Mouse (Mus musculus) CH12.LX (cell line): Measurements from ENCODE around the gene Rhbdl2. TPM values are rescaled to one million over a fixed set of nuclear protein-coding genes. Genes with fewer than 3 reads are reported as not detected.

Experiments used
- DNase-seq: peaks from one replicate; pipeline ENCODE4 v3.0.0-alpha.2; 2013; ENCODE audit errors: extremely low read depth
- H3K27ac ChIP-seq: 2 replicates; pipeline ENCODE4 v1.5.1; 2012; ENCODE audit warnings: low read depth, mild to moderate bottlenecking, control low read depth, moderate library complexity; ENCODE audit not compliant: insufficient read depth
- H3K27me3 ChIP-seq: replicated peaks from 2 replicates; pipeline ENCODE3; 2012; ENCODE audit warnings: inconsistent platforms
- H3K36me3 ChIP-seq, 2 experiments: replicated peaks in 1 of 2; 2 replicates each; pipeline versions ENCODE3 to v1.6.1; 2012; ENCODE audit warnings: inconsistent platforms in 1 of 2, low read length in 1 of 2, mild to moderate bottlenecking in 1 of 2, mixed read lengths in 1 of 2, moderate library complexity in 1 of 2; ENCODE audit not compliant: control insufficient read depth in 1 of 2, insufficient read depth in 1 of 2
- H3K4me1 ChIP-seq, 2 experiments: 2 replicates each; pipeline ENCODE4 v1.6.1; 2012; ENCODE audit warnings: inconsistent platforms in 1 of 2, moderate library complexity in 1 of 2; ENCODE audit not compliant: insufficient read depth in 2 of 2, control insufficient read depth in 1 of 2
- H3K4me2 ChIP-seq: 2 replicates; pipeline ENCODE4 v1.6.1; 2012; ENCODE audit warnings: low read depth, mild to moderate bottlenecking, control low read depth; ENCODE audit not compliant: poor library complexity, insufficient read depth, severe bottlenecking
- H3K4me3 ChIP-seq, 3 experiments: fragments of 150-350 bp in 1 of 3; sonication (generic) in 1 of 3; replicated peaks in 1 of 3; 2 replicates each; pipeline versions ENCODE3 to v1.5.1; 2011 to 2012; ENCODE audit warnings: low read depth in 2 of 3, low read length in 2 of 3, mild to moderate bottlenecking in 2 of 3, moderate library complexity in 2 of 3, control low read depth in 1 of 3, improper control_type of control experiment in 1 of 3, inconsistent platforms in 1 of 3, mixed read lengths in 1 of 3; ENCODE audit not compliant: poor library complexity in 1 of 3
- H3K79me2 ChIP-seq: replicated peaks from 2 replicates; pipeline ENCODE4 v1.6.1; 2012; ENCODE audit warnings: mild to moderate bottlenecking, moderate library complexity; ENCODE audit not compliant: control insufficient read depth, poor library complexity, insufficient read depth, severe bottlenecking; ENCODE audit errors: extremely low read depth
- H3K9ac ChIP-seq: 2 replicates; pipeline ENCODE4 v1.6.1; 2012; ENCODE audit warnings: low read depth, mild to moderate bottlenecking, control low read depth, moderate library complexity; ENCODE audit not compliant: insufficient read depth
- H3K9me3 ChIP-seq: replicated peaks from 2 replicates; pipeline ENCODE3; 2012; ENCODE audit warnings: low read length, inconsistent platforms, mixed read lengths
- BHLHE40 ChIP-seq: IDR thresholded peaks from 2 replicates; pipeline ENCODE4 v1.6.1; 2011; ENCODE audit warnings: mild to moderate bottlenecking, low read depth, low read length, improper control_type of control experiment
- CHD1 ChIP-seq: IDR thresholded peaks from 2 replicates; pipeline ENCODE4 v1.6.1; 2012; ENCODE audit warnings: low read depth, low read length, improper control_type of control experiment, inconsistent platforms
- CHD2 ChIP-seq: IDR thresholded peaks from 2 replicates; pipeline ENCODE4 v1.6.1; 2011; ENCODE audit warnings: low read length, improper control_type of control experiment
- CTCF ChIP-seq, 2 experiments: IDR thresholded peaks in 1 of 2; conservative IDR thresholded peaks in 1 of 2; 2 replicates each; pipeline ENCODE4 v1.5.1; 2011 to 2012; ENCODE audit warnings: low read depth in 2 of 2, low read length in 2 of 2, improper control_type of control experiment in 1 of 2, inconsistent platforms in 1 of 2, mild to moderate bottlenecking in 1 of 2, moderate library complexity in 1 of 2
- ELF1 ChIP-seq: IDR thresholded peaks from 2 replicates; pipeline ENCODE4 v1.6.1; 2014; ENCODE audit warnings: low read depth, mild to moderate bottlenecking, inconsistent platforms, low read length, improper control_type of control experiment
- EP300 ChIP-seq: IDR thresholded peaks from 2 replicates; pipeline ENCODE4 v1.6.1; 2011; ENCODE audit warnings: low read length, improper control_type of control experiment
- ETS1 ChIP-seq: conservative IDR thresholded peaks from 2 replicates; pipeline ENCODE4 v1.6.1; 2012; ENCODE audit warnings: low read depth, mild to moderate bottlenecking, inconsistent platforms, low read length, improper control_type of control experiment, moderate library complexity
- GABPA ChIP-seq: IDR thresholded peaks from 2 replicates; pipeline ENCODE4 v1.6.1; 2012; ENCODE audit warnings: low read depth, low read length, improper control_type of control experiment, inconsistent platforms; ENCODE audit not compliant: insufficient replicate concordance
- IRF4 ChIP-seq: IDR thresholded peaks from 2 replicates; pipeline ENCODE4 v1.6.1; 2014; ENCODE audit warnings: low read depth, mild to moderate bottlenecking, inconsistent platforms, low read length, improper control_type of control experiment
- JUN ChIP-seq: IDR thresholded peaks from 2 replicates; pipeline ENCODE4 v1.6.1; 2011; ENCODE audit warnings: low read depth, mild to moderate bottlenecking, low read length, improper control_type of control experiment, moderate library complexity; ENCODE audit not compliant: insufficient read depth
- JUND ChIP-seq: conservative IDR thresholded peaks from 2 replicates; pipeline ENCODE4 v1.6.1; 2011; ENCODE audit warnings: low read depth, low read length, improper control_type of control experiment
- KAT2A ChIP-seq: IDR thresholded peaks from 2 replicates; pipeline ENCODE4 v1.6.1; 2012; ENCODE audit warnings: low read length, improper control_type of control experiment, inconsistent platforms; ENCODE audit not compliant: insufficient replicate concordance
- MAFK ChIP-seq: IDR thresholded peaks from 2 replicates; pipeline ENCODE4 v1.6.1; 2011; ENCODE audit warnings: low read length, improper control_type of control experiment; ENCODE audit not compliant: insufficient replicate concordance
- MAX ChIP-seq: IDR thresholded peaks from 2 replicates; pipeline ENCODE4 v1.6.1; 2011; ENCODE audit warnings: low read length, improper control_type of control experiment
- MEF2A ChIP-seq: IDR thresholded peaks from 2 replicates; pipeline ENCODE4 v1.6.1; 2014; ENCODE audit warnings: low read depth, mild to moderate bottlenecking, inconsistent platforms, low read length, improper control_type of control experiment, borderline replicate concordance
- MXI1 ChIP-seq: IDR thresholded peaks from 2 replicates; pipeline ENCODE4 v1.6.1; 2011; ENCODE audit warnings: mild to moderate bottlenecking, low read depth, low read length, improper control_type of control experiment
- MYC ChIP-seq: IDR thresholded peaks from 2 replicates; pipeline ENCODE4 v1.6.1; 2011; ENCODE audit warnings: low read depth, mild to moderate bottlenecking, improper control_type of control experiment, low read length
- NRF1 ChIP-seq: IDR thresholded peaks from 2 replicates; pipeline ENCODE4 v1.6.1; 2014; ENCODE audit warnings: low read depth, mild to moderate bottlenecking, inconsistent platforms, low read length, improper control_type of control experiment, moderate library complexity
- POLR2A ChIP-seq: IDR thresholded peaks from 2 replicates; pipeline ENCODE4 v1.6.1; 2011; ENCODE audit warnings: low read depth, mild to moderate bottlenecking, improper control_type of control experiment, low read length
- POLR2AphosphoS2 ChIP-seq: IDR thresholded peaks from 2 replicates; pipeline ENCODE4 v1.6.1; 2011; ENCODE audit warnings: low read depth, low read length, improper control_type of control experiment
- RAD21 ChIP-seq: IDR thresholded peaks from 2 replicates; pipeline ENCODE4 v1.6.1; 2011; ENCODE audit warnings: low read depth, mild to moderate bottlenecking, low read length, improper control_type of control experiment, moderate library complexity
- RCOR1 ChIP-seq: conservative IDR thresholded peaks from 2 replicates; pipeline ENCODE4 v1.6.1; 2012; ENCODE audit warnings: low read depth, mild to moderate bottlenecking, inconsistent platforms, low read length, improper control_type of control experiment
- SIN3A ChIP-seq: IDR thresholded peaks from 2 replicates; pipeline ENCODE4 v1.6.1; 2012; ENCODE audit warnings: low read length, improper control_type of control experiment, inconsistent platforms
- TCF12 ChIP-seq: IDR thresholded peaks from 2 replicates; pipeline ENCODE4 v1.6.1; 2014; ENCODE audit warnings: low read depth, mild to moderate bottlenecking, inconsistent platforms, low read length, improper control_type of control experiment
- UBTF ChIP-seq: IDR thresholded peaks from 2 replicates; pipeline ENCODE4 v1.6.1; 2012; ENCODE audit warnings: low read depth, mild to moderate bottlenecking, inconsistent platforms, low read length, improper control_type of control experiment, moderate library complexity
- ZC3H11A ChIP-seq: IDR thresholded peaks from 2 replicates; pipeline ENCODE4 v1.6.1; 2012; ENCODE audit warnings: low read depth, mild to moderate bottlenecking, inconsistent platforms, low read length, improper control_type of control experiment
- ZKSCAN1 ChIP-seq: IDR thresholded peaks from 2 replicates; pipeline ENCODE4 v1.6.1; 2012; ENCODE audit warnings: low read depth, inconsistent platforms, low read length, improper control_type of control experiment, borderline replicate concordance
- ZNF384 ChIP-seq: IDR thresholded peaks from 2 replicates; pipeline ENCODE4 v1.6.1; 2012; ENCODE audit warnings: low read depth, low read length, improper control_type of control experiment, inconsistent platforms
- dilution Hi-C: fragments of 300-500 bp; cut with MboI; formaldehyde crosslinking; loops from 2 replicates; pipeline ENCODE4 v1.14.3; 2020; ENCODE audit warnings: low sequenced_read_pairs; ENCODE audit not compliant: extremely low pct_unique_long_range_greater_than_20kb, extremely low pct_ligation_motif_present
- in situ Hi-C: fragments of 300-500 bp; cut with MboI; formaldehyde crosslinking; loops from 3 replicates; pipeline ENCODE4 v1.14.3; 2019; ENCODE audit warnings: low sequenced_read_pairs, low pct_ligation_motif_present, low pct_unique_long_range_greater_than_20kb, mixed read lengths
- polyA plus RNA-seq: library from polyadenylated mRNA; unstranded; fragments of >175 nt; gene quantifications from 2 replicates; pipeline ENCODE4 v1.2.1, GENCODE M21; 2012; ENCODE audit warnings: low read depth; ENCODE audit not compliant: insufficient read length
- total RNA-seq, 2 experiments: library from RNA; depleted of rRNA; stranded (reverse); fragments of 300-350 nt in 1 of 2; fragments of >200 nt in 1 of 2; gene quantifications; 2 replicates each; pipeline ENCODE4 v1.2.3; 2012 to 2014

The Rhbdl2 gene
- total RNA-seq (2012; rRNA removed) (not detected in 2 replicates), total RNA-seq (2014; rRNA removed) (not detected in 2 replicates), polyA plus RNA-seq (not detected in 2 replicates)

DNA sequence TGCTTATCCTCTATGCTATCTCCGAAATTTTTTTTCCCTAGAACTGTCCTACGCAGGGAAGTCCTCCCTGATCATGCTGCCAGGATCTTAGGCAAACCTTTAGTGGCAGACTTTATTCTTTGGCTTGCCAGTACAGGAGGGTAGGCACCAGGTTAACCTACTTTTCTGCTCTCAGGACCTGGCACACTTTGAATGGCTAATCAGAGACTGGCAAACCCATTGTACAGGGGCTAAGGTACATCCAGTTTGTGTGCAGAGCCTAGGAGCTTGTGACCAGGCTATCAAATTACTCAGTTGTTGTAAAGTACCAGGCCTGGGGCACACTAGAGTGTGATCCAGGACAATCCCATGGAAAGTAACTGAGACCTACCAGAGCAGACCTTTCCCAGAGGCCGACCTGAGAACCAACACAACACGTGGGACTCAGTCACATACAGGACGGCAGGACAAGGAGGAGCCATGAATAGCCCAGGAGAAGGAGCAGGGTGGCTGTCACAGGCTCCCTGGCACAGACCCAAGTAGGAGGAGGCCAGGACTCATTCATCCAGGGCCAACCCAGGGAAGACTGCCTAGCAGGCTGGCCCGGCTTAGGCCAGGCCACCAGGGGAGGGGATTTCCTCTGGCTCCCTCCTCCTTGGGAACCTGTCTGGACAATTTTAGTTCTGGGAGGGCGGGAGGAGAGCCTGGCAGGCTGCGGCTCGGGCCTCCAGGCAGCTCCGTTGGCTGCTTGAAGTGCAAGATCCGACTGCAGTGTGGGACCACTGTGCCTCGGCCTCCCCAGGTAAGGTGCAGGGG, at the start of gene Rhbdl2:
Gene Rhbdl2, plus strand, starts transcription at position 684 of the 795 bp plus-strand sequence.
- no peak for DNase-seq
- TF ChIP-seq KAT2A (no peak), BHLHE40 (no peak), ZKSCAN1 (no peak), EP300 (no peak), POLR2AphosphoS2 (no peak), MEF2A (no peak), MAX (no peak), MAFK (no peak), ELF1 (no peak), ZNF384 (no peak), JUN (no peak), IRF4 (no peak), NRF1 (no peak), GABPA (no peak), POLR2A (no peak), ZC3H11A (no peak), RAD21 (no peak), MXI1 (no peak)
- TF ChIP-seq, all 38 proteins: peak for 0
- dilution Hi-C loops, result no loop called here
- Histone ChIP-seq H3K36me3 (no peaks in the 10 kb centered on the region), H3K4me2 (no peak within 1 kb of the TSS), H3K9ac (no peak within 1 kb of the TSS), H3K4me3 (no peak within 1 kb of the TSS), H3K79me2 (no peaks in the 10 kb centered on the region), H3K9me3 (no peaks in the 10 kb centered on the region), H3K27me3 (peaks cover 2% of the 10 kb centered on the region), H3K4me1 (0 out of 4 replicates have a peak, but pooled peaks cover 0 to 3% of the 10 kb centered on the region in 2 experiments), H3K27ac (no peak within 1 kb of the TSS)
- in situ Hi-C loops, result no loop called here

DNA sequence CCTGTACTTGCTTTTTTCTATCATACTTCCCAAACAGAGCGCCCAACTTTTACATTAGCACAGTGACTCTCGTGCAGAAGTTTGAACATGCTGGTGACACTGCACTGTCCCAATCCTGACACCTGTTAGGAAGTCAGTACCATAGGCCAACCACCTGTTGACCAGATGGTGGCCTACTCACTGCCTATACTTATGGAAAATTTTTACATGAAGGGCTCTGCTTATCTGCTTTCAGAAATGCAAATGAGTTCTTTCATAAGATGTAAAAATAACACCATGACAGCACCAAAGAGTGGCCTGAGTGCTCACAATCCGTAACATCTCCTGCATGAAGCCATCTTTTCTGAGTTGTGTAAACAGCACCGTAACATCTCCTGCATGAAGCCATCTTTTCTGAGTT, 49.0 kb upstream of the Rhbdl2 start:
- no peaks in the 10 kb centered on the region for H3K27me3 ChIP-seq
- TF ChIP-seq ZNF384 (no peak), CTCF (conservative IDR thresholded peaks at IDR 0.05 in 1 of 2, IDR thresholded peaks at IDR 0.05 in 1 of 2; ENCODE audit: low read depth in 2 of 2, low read length in 2 of 2) (peak in 1 of 2 experiments; percentile 5; a peak in 1 of 4 replicates), JUND (peak; percentile 56; the same call in 1 of the 2 replicates), BHLHE40 (peak; percentile 81), TCF12 (peak; percentile 97), CHD2 (no peak), IRF4 (peak; percentile 61; the same call in 1 of the 2 replicates), CHD1 (no peak), MXI1 (peak; percentile 48; the same call in 1 of the 2 replicates), JUN (peak; percentile 71), MYC (peak; percentile 58; the same call in 1 of the 2 replicates), ETS1 (peak; percentile 91), MEF2A (peak; percentile 94), EP300 (peak; percentile 84), UBTF (no peak), KAT2A (no peak), SIN3A (peak; percentile 83), MAX (peak; percentile 69), RCOR1 (peak; percentile 81; the same call in 1 of the 2 replicates)
- H3K27ac ChIP-seq, result peak overlapping the region; percentile 83
- peaks cover 12 to 53% of the 10 kb centered on the region in 2 experiments for H3K4me1 ChIP-seq
- peak; percentile 79 for DNase-seq
- in situ Hi-C loops, result no loop called here
- H3K9ac ChIP-seq, result no peak overlapping the region
- peak overlapping the region; percentile 64 for H3K4me2 ChIP-seq
- peaks cover 24% of the 10 kb centered on the region for H3K79me2 ChIP-seq
- no peaks in the 10 kb centered on the region for H3K9me3 ChIP-seq
- no peak overlapping the region for H3K4me3 ChIP-seq
- peaks cover 39 to 70% of the 10 kb centered on the region in 2 experiments for H3K36me3 ChIP-seq
- dilution Hi-C loops, result no loop called here
